Mouse (Mus musculus) frontal cortex, adult 2 months (tissue): ENCODE measurements around the gene Drc1. TPM values are rescaled to one million over a fixed set of nuclear protein-coding genes. Genes with fewer than 3 reads are reported as not detected.

Source experiments
- DNase-seq, 2 experiments: peaks; one replicate each; pipeline ENCODE4 v3.0.0; 2022; ENCODE audit warnings: low spot score in 1 of 2; ENCODE audit errors: extremely low spot score in 1 of 2
- polyA plus RNA-seq: library from polyadenylated mRNA; depleted of rRNA; stranded (reverse); fragments of >200 nt; gene quantifications from 2 replicates; pipeline ENCODE4 v1.2.3, GENCODE M21; 2012; rRNA removed

Drc1 gene
- polyA plus RNA-seq, 1 experiment, result 11.5 TPM

- peak in 1 of 2 experiments; percentile 27 for DNase-seq
These were observed 125.7 kb downstream of the Drc1 start for GRCm38 (mm10) chr5:30406876-30407275.

GRCm38 (mm10) chr5:30411524-30411923 is 130.3 kb downstream of the Drc1 start:
- DNase-seq, result no peak

- DNase-seq, result no peak
These were observed 134.2 kb downstream of the Drc1 start for GRCm38 (mm10) chr5:30415381-30415780.

GRCm38 (mm10) chr5:30415876-30416275 is 134.7 kb downstream of the Drc1 start:
- DNase-seq, result no peak

Other genes with a start within 250 kb of the Drc1 start
- 3.7 and 3.9 TPM in 2 replicates for gene Tyms, start 207.8 kb upstream of the Drc1 start, polyA plus RNA-seq
- 15.0 and 17.5 TPM in 2 replicates for gene Garem2, start 176.2 kb upstream of the Drc1 start, polyA plus RNA-seq
- 4.3 and 4.6 TPM in 2 replicates for gene 3110082J24Rik, start 175.3 kb upstream of the Drc1 start, polyA plus RNA-seq
- gene Hadha, start 126.2 kb upstream of the Drc1 start, polyA plus RNA-seq, result 67.4 and 74.4 TPM in 2 replicates
- 101 and 103 TPM in 2 replicates for gene Hadhb, start 126.1 kb upstream of the Drc1 start, polyA plus RNA-seq
- not detected in 2 replicates for gene Adgrf3, start 75.7 kb upstream of the Drc1 start, polyA plus RNA-seq
- gene Selenoi, start 48.8 kb upstream of the Drc1 start, polyA plus RNA-seq, result 27.6 and 29.0 TPM in 2 replicates
- gene Otof, start 180.5 kb downstream of the Drc1 start, polyA plus RNA-seq, result 12.0 and 12.6 TPM in 2 replicates
- gene 1700001C02Rik, start 184.7 kb downstream of the Drc1 start, polyA plus RNA-seq, result not detected in 2 replicates